Mouse (Mus musculus): ENCODE results near the gene Gemin7. TPM values are rescaled to one million over a fixed set of nuclear protein-coding genes. Genes with fewer than 3 reads are reported as not detected.
A peak's percentile ranks its signal among the peaks of the same experiment; 100 is the strongest.

The Gemin7 gene
- polyA plus RNA-seq, 1 experiment from 2014 or later: 61.7 TPM

DNA sequence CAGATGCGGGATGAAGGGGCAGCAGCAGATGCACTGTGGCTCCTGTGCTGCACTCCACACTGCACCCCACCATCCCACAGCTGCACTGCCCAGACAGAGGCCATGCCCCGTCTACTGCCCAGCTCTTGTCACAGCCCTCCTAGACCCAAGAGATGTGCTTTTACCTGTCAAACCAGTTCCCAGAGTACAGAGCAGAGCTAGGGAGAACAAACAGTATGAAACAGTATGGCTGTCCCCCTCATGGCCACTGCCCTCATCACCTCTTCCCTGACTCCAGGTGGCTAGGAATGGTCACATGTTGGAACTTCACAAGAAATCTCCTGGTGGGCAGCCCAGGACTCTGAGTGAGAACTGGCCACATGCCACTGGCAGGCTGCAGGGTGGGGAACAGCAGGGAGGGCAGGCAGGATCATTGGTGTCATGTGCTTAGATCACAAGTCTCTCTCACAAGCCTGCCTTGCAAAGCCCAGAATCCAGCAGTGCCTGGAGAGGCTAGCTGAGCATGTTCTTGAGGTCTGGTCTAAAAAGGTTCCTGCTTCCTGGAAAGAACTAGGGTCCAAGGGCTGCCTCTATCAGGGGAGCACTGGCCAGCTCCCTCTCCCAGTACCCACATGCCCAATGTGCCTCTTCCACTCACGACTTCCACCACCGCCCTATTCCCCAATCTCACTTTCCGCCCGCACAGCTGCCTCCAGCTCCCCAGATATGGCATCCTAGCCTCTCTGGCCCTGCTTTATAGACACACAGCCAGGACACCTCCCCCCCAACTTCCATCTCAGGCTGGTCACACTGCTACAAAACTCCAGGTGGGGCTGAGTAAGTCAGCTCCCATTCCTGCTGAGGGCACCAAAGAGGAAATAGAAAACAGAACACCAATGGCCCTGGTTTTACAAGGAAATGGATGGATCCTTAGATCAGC, 19.2 kb downstream of the Gemin7 start:
- Histone ChIP-seq H3K9ac (replicated peaks) (peak overlapping the region; percentile 27), H3K9me3 (ENCODE audit: low read length) (no peaks in the 10 kb centered on the region), H3K27ac (ENCODE audit: low read depth) (no peak overlapping the region), H3K27me3 (ENCODE audit: insufficient read depth, low read length) (no peaks in the 10 kb centered on the region), H3K4me1 (ENCODE audit: insufficient read depth) (peaks cover 35% of the 10 kb centered on the region), H3K4me2 (ENCODE audit: low read depth, low read length) (peak overlapping the region; percentile 95), H3K36me3 (replicated peaks; ENCODE audit: insufficient read depth, low read length) (peaks cover 32% of the 10 kb centered on the region), H3K4me3 (ENCODE audit: low read depth, low read length) (peak overlapping the region; percentile 99; the same call in 1 of the 2 replicates)
- 83% methylated on average over 6 of the region's 6 CpGs for WGBS (ENCODE audit: insufficient replicate concordance)
- no peak for TF ChIP-seq EP300 (IDR thresholded peaks at IDR 0.05; ENCODE audit: low read depth)
- no peak; the same call in 1 of the 2 replicates for ATAC-seq
- DNase-seq: no peak

DNA sequence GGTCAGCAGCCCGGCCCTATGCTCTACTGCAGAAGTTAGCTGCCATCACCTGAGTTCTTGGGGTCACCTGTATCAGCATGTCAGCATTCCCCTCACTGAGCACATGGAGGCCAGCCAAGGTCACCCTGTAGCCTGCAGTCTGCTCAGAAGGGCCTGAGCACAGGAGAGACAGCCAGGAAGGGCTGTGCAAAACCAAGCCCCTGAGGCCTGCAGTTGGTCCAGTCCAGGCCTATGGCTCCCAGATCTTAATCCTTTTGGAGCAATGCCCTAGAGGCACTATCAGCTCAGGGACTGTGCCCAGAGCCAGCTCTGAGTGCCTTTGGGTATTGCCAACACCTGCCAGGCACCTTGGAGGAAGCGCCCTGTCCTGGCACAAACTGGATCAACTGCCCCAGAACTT, 20.3 kb downstream of the Gemin7 start:
- TF ChIP-seq EP300 (IDR thresholded peaks at IDR 0.05; ENCODE audit: low read depth) (no peak), CTCF (IDR thresholded peaks at IDR 0.05; ENCODE audit: low read depth) (no peak)
- H3K9ac ChIP-seq (replicated peaks): no peak overlapping the region; the same call in 1 of the 2 replicates
- WGBS (ENCODE audit: insufficient replicate concordance): 91% methylated on average over 2 of the region's 2 CpGs
- ATAC-seq (no peak), DNase-seq (no peak)
- H3K9me3 ChIP-seq (ENCODE audit: low read length): no peaks in the 10 kb centered on the region
- no peak overlapping the region for H3K27ac ChIP-seq (ENCODE audit: low read depth)
- peaks cover 40% of the 10 kb centered on the region for H3K4me1 ChIP-seq (ENCODE audit: insufficient read depth)
- H3K4me2 ChIP-seq (ENCODE audit: low read depth, low read length): no peak overlapping the region
- peaks cover 33% of the 10 kb centered on the region for H3K36me3 ChIP-seq (replicated peaks; ENCODE audit: insufficient read depth, low read length)
- no peaks in the 10 kb centered on the region for H3K27me3 ChIP-seq (ENCODE audit: insufficient read depth, low read length)
- no peak overlapping the region for H3K4me3 ChIP-seq (ENCODE audit: low read depth, low read length)

DNA sequence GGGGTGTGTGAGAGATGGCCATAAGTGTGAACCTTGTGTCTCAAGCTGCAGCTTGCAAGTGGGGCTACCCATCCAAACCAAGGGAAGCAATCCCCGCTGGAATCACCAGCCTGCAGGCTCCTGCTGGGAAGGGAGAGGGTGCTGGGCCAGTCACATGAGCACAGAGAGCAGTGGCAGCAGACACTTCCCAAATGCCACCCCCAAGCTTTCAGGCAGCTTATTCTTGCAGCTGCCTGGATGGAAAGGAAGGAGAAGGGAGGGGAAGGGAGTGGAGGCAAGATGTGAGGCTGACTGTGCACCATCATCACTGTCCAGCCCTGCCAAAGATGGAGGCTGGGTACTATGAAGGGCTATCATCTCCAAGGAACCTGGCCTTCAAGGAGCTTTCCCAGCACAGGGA, 23.2 kb downstream of the Gemin7 start:
- H3K4me1 ChIP-seq (ENCODE audit: insufficient read depth): peaks cover 27% of the 10 kb centered on the region
- no peaks in the 10 kb centered on the region for H3K9me3 ChIP-seq (ENCODE audit: low read length)
- no peak overlapping the region for H3K27ac ChIP-seq (ENCODE audit: low read depth)
- no peaks in the 10 kb centered on the region for H3K27me3 ChIP-seq (ENCODE audit: insufficient read depth, low read length)
- ATAC-seq (no peak), DNase-seq (no peak)
- H3K4me2 ChIP-seq (ENCODE audit: low read depth, low read length): no peak overlapping the region
- TF ChIP-seq CTCF (IDR thresholded peaks at IDR 0.05; ENCODE audit: low read depth): no peak
- TF ChIP-seq EP300 (IDR thresholded peaks at IDR 0.05; ENCODE audit: low read depth): no peak
- H3K4me3 ChIP-seq (ENCODE audit: low read depth, low read length): no peak overlapping the region
- 100% methylated on average over 1 of the region's 1 CpGs for WGBS (ENCODE audit: insufficient replicate concordance)
- H3K9ac ChIP-seq (replicated peaks): no peak overlapping the region
- H3K36me3 ChIP-seq (replicated peaks; ENCODE audit: insufficient read depth, low read length): peaks cover 33% of the 10 kb centered on the region

DNA sequence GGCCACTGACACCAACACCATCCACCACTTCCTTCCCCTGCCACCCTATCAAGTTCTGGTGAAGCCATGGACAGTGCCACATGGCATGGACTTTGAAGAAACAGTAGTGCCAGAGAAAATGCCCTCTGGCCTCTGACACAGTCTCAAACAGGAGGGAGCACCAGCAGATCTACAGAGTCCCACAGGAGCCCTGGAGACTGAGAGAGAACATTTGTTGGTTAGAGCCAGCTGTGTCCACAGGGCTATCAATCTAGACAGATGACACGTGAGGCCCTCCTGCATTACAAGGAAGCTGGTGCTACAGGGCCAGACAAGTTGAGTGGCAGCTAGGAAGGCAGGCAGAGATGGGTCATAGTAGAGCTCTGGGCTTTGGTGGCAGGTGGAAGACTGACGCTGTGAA, 25.0 kb downstream of the Gemin7 start:
- TF ChIP-seq CTCF (IDR thresholded peaks at IDR 0.05; ENCODE audit: low read depth): no peak
- no peaks in the 10 kb centered on the region for H3K27me3 ChIP-seq (ENCODE audit: insufficient read depth, low read length)
- H3K4me3 ChIP-seq (ENCODE audit: low read depth, low read length): no peak overlapping the region
- no peak overlapping the region for H3K4me2 ChIP-seq (ENCODE audit: low read depth, low read length)
- no peaks in the 10 kb centered on the region for H3K9me3 ChIP-seq (ENCODE audit: low read length)
- H3K9ac ChIP-seq (replicated peaks): 0 out of 2 replicates have a peak overlapping the region, but pooled peaks have one; percentile 11
- peaks cover 22% of the 10 kb centered on the region for H3K36me3 ChIP-seq (replicated peaks; ENCODE audit: insufficient read depth, low read length)
- peaks cover 32% of the 10 kb centered on the region for H3K4me1 ChIP-seq (ENCODE audit: insufficient read depth)
- no peak overlapping the region for H3K27ac ChIP-seq (ENCODE audit: low read depth)
- 37% methylated on average over 2 of the region's 2 CpGs for WGBS (ENCODE audit: insufficient replicate concordance)
- ATAC-seq: no peak
- DNase-seq: no peak

DNA sequence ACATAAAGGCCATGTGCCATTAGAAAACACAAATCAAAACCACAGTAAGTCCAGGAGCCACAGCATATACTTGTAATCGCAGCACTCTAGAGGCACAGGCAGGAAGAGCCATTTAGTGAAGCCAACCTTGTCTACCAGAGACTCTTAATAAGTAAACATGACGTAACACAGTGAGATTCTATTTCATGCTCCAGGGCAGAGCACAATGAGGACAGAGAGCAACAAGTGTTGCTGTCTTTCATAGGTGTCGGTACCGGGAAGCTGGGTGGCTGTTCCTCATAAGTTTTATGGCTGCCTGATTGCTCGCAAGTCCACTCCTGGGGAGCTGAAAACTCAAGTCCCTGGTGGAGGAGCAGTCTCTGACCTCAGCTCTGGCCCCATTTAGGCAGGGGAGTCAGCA, 25.8 kb downstream of the Gemin7 start:
- no peak overlapping the region for H3K9ac ChIP-seq (replicated peaks)
- no peak for DNase-seq
- no peaks in the 10 kb centered on the region for H3K9me3 ChIP-seq (ENCODE audit: low read length)
- peak; percentile 60 for ATAC-seq
- H3K4me3 ChIP-seq (ENCODE audit: low read depth, low read length): no peak overlapping the region
- peaks cover 37% of the 10 kb centered on the region for H3K4me1 ChIP-seq (ENCODE audit: insufficient read depth)
- no peaks in the 10 kb centered on the region for H3K27me3 ChIP-seq (ENCODE audit: insufficient read depth, low read length)
- peaks cover 17% of the 10 kb centered on the region for H3K36me3 ChIP-seq (replicated peaks; ENCODE audit: insufficient read depth, low read length)
- WGBS (ENCODE audit: insufficient replicate concordance): 70% methylated on average over 5 of the region's 5 CpGs
- TF ChIP-seq CTCF (IDR thresholded peaks at IDR 0.05; ENCODE audit: low read depth) (no peak), EP300 (IDR thresholded peaks at IDR 0.05; ENCODE audit: low read depth) (no peak)
- H3K4me2 ChIP-seq (ENCODE audit: low read depth, low read length): no peak overlapping the region
- H3K27ac ChIP-seq (ENCODE audit: low read depth): no peak overlapping the region

DNA sequence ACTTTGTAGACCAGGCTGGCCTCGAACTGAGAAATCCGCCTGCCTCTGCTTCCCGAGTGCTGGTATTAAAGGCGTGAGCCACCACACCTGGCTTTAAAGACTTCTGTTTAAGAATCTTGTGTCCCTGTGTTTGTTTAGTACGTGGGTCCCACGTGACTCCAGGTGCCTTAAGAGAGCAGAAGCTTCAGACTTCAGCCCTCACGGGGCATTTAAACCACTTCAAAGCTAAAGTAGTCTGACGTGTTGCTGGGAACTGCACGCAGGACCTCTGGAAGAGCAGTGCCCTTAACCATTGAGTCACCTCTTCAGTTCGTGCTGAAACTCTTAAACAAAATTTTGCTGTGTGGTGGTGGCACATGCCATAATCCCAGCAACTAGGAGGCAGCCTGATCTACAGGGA, 28.0 kb downstream of the Gemin7 start:
- WGBS (ENCODE audit: insufficient replicate concordance): 86% methylated on average over 10 of the region's 10 CpGs
- DNase-seq: no peak

More for the DNA sequence above, 28.0 kb downstream of the Gemin7 start:
- H3K36me3 ChIP-seq (replicated peaks; ENCODE audit: insufficient read depth, low read length): peaks cover 8% of the 10 kb centered on the region
- H3K27me3 ChIP-seq (ENCODE audit: insufficient read depth, low read length): no peaks in the 10 kb centered on the region
- no peak for TF ChIP-seq CTCF (IDR thresholded peaks at IDR 0.05; ENCODE audit: low read depth)
- TF ChIP-seq EP300 (IDR thresholded peaks at IDR 0.05; ENCODE audit: low read depth): no peak
- ATAC-seq: no peak
- H3K9me3 ChIP-seq (ENCODE audit: low read length): no peaks in the 10 kb centered on the region
- no peak overlapping the region for H3K4me2 ChIP-seq (ENCODE audit: low read depth, low read length)
- H3K27ac ChIP-seq (ENCODE audit: low read depth): no peak overlapping the region
- H3K4me1 ChIP-seq (ENCODE audit: insufficient read depth): peaks cover 49% of the 10 kb centered on the region
- no peak overlapping the region for H3K9ac ChIP-seq (replicated peaks)
- no peak overlapping the region for H3K4me3 ChIP-seq (ENCODE audit: low read depth, low read length)

Data from liver, postnatal 0 days (tissue).